Mouse (Mus musculus): ENCODE data around the gene Uqcc1. TPM values are rescaled to one million over a fixed set of nuclear protein-coding genes. Genes with fewer than 3 reads are reported as not detected.

Uqcc1 gene
- polyA plus RNA-seq, 1 experiment from 2014 or later: 99.7 TPM

- H3K9ac ChIP-seq: no peak overlapping the region
- H3K4me1 ChIP-seq: peaks cover 10% of the 10 kb centered on the region; the same call in 1 of the 2 replicates
- no peak overlapping the region for H3K4me3 ChIP-seq
- no peak for ATAC-seq (ENCODE audit: extremely low read depth, insufficient number of reproducible peaks, low FRiP score, low TSS enrichment)
- H3K9me3 ChIP-seq: no peaks in the 10 kb centered on the region
- H3K4me2 ChIP-seq: no peak overlapping the region
- H3K36me3 ChIP-seq: peaks cover 76% of the 10 kb centered on the region
- no peaks in the 10 kb centered on the region for H3K27me3 ChIP-seq (replicated peaks)
- 81% methylated on average over 6 of the region's 6 CpGs for WGBS
- no peak overlapping the region for H3K27ac ChIP-seq (replicated peaks)
These were observed 56.5 kb downstream of the Uqcc1 start for GRCm38 (mm10) chr2:155873636-155874035.

GRCm38 (mm10) chr2:155872930-155873507 is 57.1 kb downstream of the Uqcc1 start:
- 73% methylated on average over 10 of the region's 10 CpGs for WGBS
- no peak for ATAC-seq (ENCODE audit: extremely low read depth, insufficient number of reproducible peaks, low FRiP score, low TSS enrichment)
- H3K9me3 ChIP-seq: no peaks in the 10 kb centered on the region
- H3K27ac ChIP-seq (replicated peaks): no peak overlapping the region
- H3K4me2 ChIP-seq: no peak overlapping the region
- H3K4me3 ChIP-seq: no peak overlapping the region
- no peaks in the 10 kb centered on the region for H3K27me3 ChIP-seq (replicated peaks)
- peaks cover 81% of the 10 kb centered on the region for H3K36me3 ChIP-seq
- no peak overlapping the region for H3K9ac ChIP-seq
- H3K4me1 ChIP-seq: peaks cover 10% of the 10 kb centered on the region; the same call in 1 of the 2 replicates

GRCm38 (mm10) chr2:155872486-155872885 is 57.6 kb downstream of the Uqcc1 start:
- WGBS: 64% methylated on average over 8 of the region's 8 CpGs
- H3K4me1 ChIP-seq: peaks cover 10% of the 10 kb centered on the region; the same call in 1 of the 2 replicates
- H3K36me3 ChIP-seq: peaks cover 85% of the 10 kb centered on the region
- H3K4me3 ChIP-seq: no peak overlapping the region
- H3K9me3 ChIP-seq: no peaks in the 10 kb centered on the region
- no peaks in the 10 kb centered on the region for H3K27me3 ChIP-seq (replicated peaks)
- no peak overlapping the region for H3K27ac ChIP-seq (replicated peaks)
- no peak for ATAC-seq (ENCODE audit: extremely low read depth, insufficient number of reproducible peaks, low FRiP score, low TSS enrichment)
- no peak overlapping the region for H3K4me2 ChIP-seq
- no peak overlapping the region for H3K9ac ChIP-seq

GRCm38 (mm10) chr2:155869772-155870171 is 60.3 kb downstream of the Uqcc1 start:
- Histone ChIP-seq H3K4me3 (no peak overlapping the region), H3K4me1 (peaks cover 10% of the 10 kb centered on the region; the same call in 1 of the 2 replicates), H3K9me3 (no peaks in the 10 kb centered on the region), H3K27ac (replicated peaks) (no peak overlapping the region), H3K27me3 (replicated peaks) (no peaks in the 10 kb centered on the region), H3K4me2 (no peak overlapping the region), H3K9ac (no peak overlapping the region), H3K36me3 (peaks cover 70% of the 10 kb centered on the region)
- ATAC-seq (ENCODE audit: extremely low read depth, insufficient number of reproducible peaks, low FRiP score, low TSS enrichment): no peak
- WGBS: 58% methylated on average over 5 of the region's 5 CpGs

GRCm38 (mm10) chr2:155868320-155868719 is 61.8 kb downstream of the Uqcc1 start:
- ATAC-seq (ENCODE audit: extremely low read depth, insufficient number of reproducible peaks, low FRiP score, low TSS enrichment): no peak
- 96% methylated on average over 8 of the region's 8 CpGs for WGBS

GRCm38 (mm10) chr2:155863301-155863867 is 66.7 kb downstream of the Uqcc1 start:
- ATAC-seq (ENCODE audit: extremely low read depth, insufficient number of reproducible peaks, low FRiP score, low TSS enrichment): no peak

More at GRCm38 (mm10) chr2:155868320-155868719, 61.8 kb downstream of the Uqcc1 start:
- Histone ChIP-seq H3K27me3 (replicated peaks) (no peaks in the 10 kb centered on the region), H3K9me3 (no peaks in the 10 kb centered on the region), H3K4me2 (no peak overlapping the region), H3K27ac (replicated peaks) (no peak overlapping the region), H3K9ac (no peak overlapping the region), H3K4me3 (no peak overlapping the region), H3K36me3 (peaks cover 58% of the 10 kb centered on the region), H3K4me1 (peaks cover 6% of the 10 kb centered on the region; the same call in 1 of the 2 replicates)

GRCm38 (mm10) chr2:155862573-155863300 is 67.4 kb downstream of the Uqcc1 start:
- Histone ChIP-seq H3K4me2 (no peak overlapping the region), H3K9ac (no peak overlapping the region), H3K9me3 (no peaks in the 10 kb centered on the region), H3K27ac (replicated peaks) (no peak overlapping the region), H3K36me3 (peaks cover 37% of the 10 kb centered on the region), H3K4me1 (no peaks in the 10 kb centered on the region; the same call in 1 of the 2 replicates), H3K4me3 (no peak overlapping the region), H3K27me3 (replicated peaks) (no peaks in the 10 kb centered on the region)
- no peak for ATAC-seq (ENCODE audit: extremely low read depth, insufficient number of reproducible peaks, low FRiP score, low TSS enrichment)
- 86% methylated on average over 13 of the region's 13 CpGs for WGBS

More at GRCm38 (mm10) chr2:155863301-155863867, 66.7 kb downstream of the Uqcc1 start:
- no peaks in the 10 kb centered on the region for H3K9me3 ChIP-seq
- H3K27ac ChIP-seq (replicated peaks): no peak overlapping the region
- H3K4me1 ChIP-seq: no peaks in the 10 kb centered on the region; the same call in 1 of the 2 replicates
- peaks cover 38% of the 10 kb centered on the region for H3K36me3 ChIP-seq
- no peaks in the 10 kb centered on the region for H3K27me3 ChIP-seq (replicated peaks)
- 78% methylated on average over 11 of the region's 11 CpGs for WGBS
- no peak overlapping the region for H3K4me3 ChIP-seq
- no peak overlapping the region for H3K9ac ChIP-seq
- no peak overlapping the region for H3K4me2 ChIP-seq

GRCm38 (mm10) chr2:155861581-155861980 is 68.5 kb downstream of the Uqcc1 start:
- ATAC-seq (ENCODE audit: extremely low read depth, insufficient number of reproducible peaks, low FRiP score, low TSS enrichment): no peak
- 81% methylated on average over 6 of the region's 6 CpGs for WGBS
- no peaks in the 10 kb centered on the region; the same call in 1 of the 2 replicates for H3K4me1 ChIP-seq
- H3K27me3 ChIP-seq (replicated peaks): no peaks in the 10 kb centered on the region
- no peak overlapping the region for H3K4me3 ChIP-seq
- H3K27ac ChIP-seq (replicated peaks): no peak overlapping the region
- H3K9me3 ChIP-seq: no peaks in the 10 kb centered on the region
- H3K9ac ChIP-seq: no peak overlapping the region
- H3K36me3 ChIP-seq: peaks cover 36% of the 10 kb centered on the region
- no peak overlapping the region for H3K4me2 ChIP-seq

GRCm38 (mm10) chr2:155860102-155860501 is 70.0 kb downstream of the Uqcc1 start:
- Histone ChIP-seq H3K9me3 (no peaks in the 10 kb centered on the region), H3K4me1 (no peaks in the 10 kb centered on the region), H3K27me3 (replicated peaks) (no peaks in the 10 kb centered on the region), H3K4me3 (no peak overlapping the region), H3K36me3 (peaks cover 47% of the 10 kb centered on the region), H3K9ac (no peak overlapping the region), H3K4me2 (no peak overlapping the region), H3K27ac (replicated peaks) (no peak overlapping the region)
- no peak for ATAC-seq (ENCODE audit: extremely low read depth, insufficient number of reproducible peaks, low FRiP score, low TSS enrichment)
- 76% methylated on average over 7 of the region's 7 CpGs for WGBS

- 84% methylated on average over 5 of the region's 5 CpGs for WGBS
- H3K4me2 ChIP-seq: no peak overlapping the region
- no peak overlapping the region for H3K27ac ChIP-seq (replicated peaks)
- peaks cover 90% of the 10 kb centered on the region for H3K36me3 ChIP-seq
- no peak for ATAC-seq (ENCODE audit: extremely low read depth, insufficient number of reproducible peaks, low FRiP score, low TSS enrichment)
- H3K9ac ChIP-seq: no peak overlapping the region
- H3K27me3 ChIP-seq (replicated peaks): no peaks in the 10 kb centered on the region
- H3K4me1 ChIP-seq: no peaks in the 10 kb centered on the region
- H3K9me3 ChIP-seq: no peaks in the 10 kb centered on the region
- H3K4me3 ChIP-seq: no peak overlapping the region
These were observed 77.6 kb downstream of the Uqcc1 start for GRCm38 (mm10) chr2:155852536-155852935.

GRCm38 (mm10) chr2:155850120-155850519 is 80.0 kb downstream of the Uqcc1 start:
- Histone ChIP-seq H3K4me3 (no peak overlapping the region), H3K27me3 (replicated peaks) (no peaks in the 10 kb centered on the region), H3K36me3 (peaks cover 92% of the 10 kb centered on the region), H3K27ac (replicated peaks) (no peak overlapping the region), H3K4me1 (no peaks in the 10 kb centered on the region), H3K4me2 (no peak overlapping the region), H3K9me3 (no peaks in the 10 kb centered on the region), H3K9ac (no peak overlapping the region)
- 82% methylated on average over 7 of the region's 7 CpGs for WGBS
- no peak for ATAC-seq (ENCODE audit: extremely low read depth, insufficient number of reproducible peaks, low FRiP score, low TSS enrichment)

Measured in heart, embryonic 13.5 days (tissue).